Mouse (Mus musculus) intestine, embryonic 14.5 days (tissue): Measurements from ENCODE around the gene Myoz1. TPM values are rescaled to one million over a fixed set of nuclear protein-coding genes. Genes with fewer than 3 reads are reported as not detected.

ENCODE experiments used
- ATAC-seq: fragments of 200-750 bp; cut with Nextera tagmentation; replicated peaks from 2 replicates; pipeline ENCODE4 v1.8.0; 2017; ENCODE audit warnings: low read depth, moderate number of reproducible peaks, moderate TSS enrichment, moderate library complexity; ENCODE audit not compliant: low FRiP score, low TSS enrichment
- DNase-seq: peaks from one replicate; pipeline ENCODE4 v3.0.0-alpha.2; 2018; ENCODE audit warnings: low spot score
- H3K27ac ChIP-seq: fragments of 300-500 bp; sonication (generic); 2 replicates; pipeline ENCODE4 v1.5.1; 2014; ENCODE audit warnings: low read depth, mild to moderate bottlenecking, control low read depth
- H3K27me3 ChIP-seq: fragments of 300-500 bp; sonication (generic); replicated peaks from 2 replicates; pipeline ENCODE4 v1.6.1; 2014; ENCODE audit warnings: low read length, control low read depth; ENCODE audit not compliant: control insufficient read depth, insufficient read depth
- H3K36me3 ChIP-seq: fragments of 300-500 bp; sonication (generic); 2 replicates; pipeline ENCODE4 v1.6.1; 2014; ENCODE audit warnings: low read length, control low read depth; ENCODE audit not compliant: control insufficient read depth, insufficient read depth
- H3K4me1 ChIP-seq: fragments of 300-500 bp; sonication (generic); replicated peaks from 2 replicates; pipeline ENCODE4 v1.6.1; 2014; ENCODE audit warnings: low read length, control low read depth, mixed read lengths; ENCODE audit not compliant: control insufficient read depth, insufficient read depth
- H3K4me2 ChIP-seq: fragments of 300-500 bp; sonication (generic); 2 replicates; pipeline ENCODE4 v1.6.1; 2014; ENCODE audit warnings: low read length
- H3K4me3 ChIP-seq: fragments of 300-500 bp; sonication (generic); 2 replicates; pipeline ENCODE4 v1.5.1; 2014; ENCODE audit warnings: low read depth, low read length, control low read depth, mixed read lengths
- H3K9ac ChIP-seq: fragments of 300-500 bp; sonication (generic); 2 replicates; pipeline ENCODE4 v1.6.1; 2014; ENCODE audit warnings: mild to moderate bottlenecking, low read length
- H3K9me3 ChIP-seq: fragments of 300-500 bp; sonication (generic); 2 replicates; pipeline ENCODE4 v1.6.1; 2016; ENCODE audit warnings: low read length, control low read depth; ENCODE audit not compliant: control insufficient read depth
- WGBS: fragments of 180-500 bp; shearing (Covaris S2); extraction: QIAGEN DNeasy Blood & Tissue Kit; methylation state at CpG from one replicate; pipeline ENCODE4 v1.1.7; 2014; 5-methylcytosine and 5-hydroxymethylcytosine counted together
- polyA plus RNA-seq: library from polyadenylated mRNA; unstranded; fragments of >200 nt; fragmentation: Nextera tagmentation; extraction: Ambion mirVana; gene quantifications from 2 replicates; pipeline ENCODE4 v1.2.1, GENCODE M21; 2014

Myoz1 gene
- polyA plus RNA-seq, 1 experiment from 2014 or later = not detected

- Histone ChIP-seq H3K4me1 (peaks cover 14% of the 10 kb centered on the region; the same call in 1 of the 2 replicates), H3K36me3 (no peaks in the 10 kb centered on the region), H3K4me3 (no peak overlapping the region), H3K27ac (no peak overlapping the region), H3K4me2 (no peak overlapping the region), H3K9me3 (no peaks in the 10 kb centered on the region), H3K27me3 (no peaks in the 10 kb centered on the region), H3K9ac (no peak overlapping the region)
- 53% methylated on average over 2 of the region's 2 CpGs for WGBS
- DNase-seq (no peak), ATAC-seq (no peak)
Observed at GRCm38 (mm10) chr14:20663601-20664000, 7.3 kb upstream of the Myoz1 start.

- Histone ChIP-seq H3K27me3 (no peaks in the 10 kb centered on the region), H3K4me1 (peaks cover 14% of the 10 kb centered on the region; the same call in 1 of the 2 replicates), H3K9me3 (no peaks in the 10 kb centered on the region), H3K27ac (no peak overlapping the region), H3K9ac (no peak overlapping the region), H3K4me2 (no peak overlapping the region), H3K4me3 (no peak overlapping the region), H3K36me3 (no peaks in the 10 kb centered on the region)
- WGBS = 86% methylated on average over 3 of the region's 3 CpGs
- DNase-seq (no peak), ATAC-seq (no peak)
Observed at GRCm38 (mm10) chr14:20662740-20663139, 6.4 kb upstream of the Myoz1 start.

GRCm38 (mm10) chr14:20661661-20662331 lies 5.5 kb upstream of the Myoz1 start:
- H3K36me3 ChIP-seq = no peaks in the 10 kb centered on the region
- H3K4me3 ChIP-seq = peak overlapping the region; percentile 65
- ATAC-seq (peak; percentile 47), DNase-seq (no peak)
- H3K27me3 ChIP-seq = no peaks in the 10 kb centered on the region
- H3K27ac ChIP-seq = peak overlapping the region; percentile 88
- 9% methylated on average over 19 of the region's 19 CpGs for WGBS
- peaks cover 14% of the 10 kb centered on the region; the same call in 1 of the 2 replicates for H3K4me1 ChIP-seq
- peak overlapping the region; percentile 86 for H3K4me2 ChIP-seq
- H3K9ac ChIP-seq = peak overlapping the region; percentile 67
- no peaks in the 10 kb centered on the region for H3K9me3 ChIP-seq

- Histone ChIP-seq H3K4me2 (peak overlapping the region; percentile 86), H3K4me1 (peaks cover 14% of the 10 kb centered on the region; the same call in 1 of the 2 replicates), H3K9me3 (no peaks in the 10 kb centered on the region), H3K9ac (peak overlapping the region; percentile 67), H3K36me3 (no peaks in the 10 kb centered on the region), H3K4me3 (peak overlapping the region; percentile 65), H3K27ac (peak overlapping the region; percentile 88), H3K27me3 (no peaks in the 10 kb centered on the region)
- peak; percentile 94 for DNase-seq
- ATAC-seq = peak; percentile 88
- WGBS = 2% methylated on average over 52 of the region's 52 CpGs
Observed at GRCm38 (mm10) chr14:20660827-20661660, 4.7 kb upstream of the Myoz1 start.

- 97% methylated on average over 7 of the region's 7 CpGs for WGBS
- H3K9me3 ChIP-seq = no peaks in the 10 kb centered on the region
- ATAC-seq = no peak
- no peaks in the 10 kb centered on the region for H3K27me3 ChIP-seq
- H3K27ac ChIP-seq = no peak overlapping the region
- H3K4me3 ChIP-seq = no peak overlapping the region
- no peak for DNase-seq
- no peaks in the 10 kb centered on the region for H3K36me3 ChIP-seq
- peaks cover 14% of the 10 kb centered on the region; the same call in 1 of the 2 replicates for H3K4me1 ChIP-seq
- no peak overlapping the region for H3K9ac ChIP-seq
- no peak overlapping the region for H3K4me2 ChIP-seq
Observed at GRCm38 (mm10) chr14:20659687-20660086, 3.3 kb upstream of the Myoz1 start.

GRCm38 (mm10) chr14:20658902-20659301 lies 2.6 kb upstream of the Myoz1 start:
- no peak overlapping the region for H3K4me3 ChIP-seq
- H3K4me2 ChIP-seq = no peak overlapping the region
- no peak overlapping the region for H3K9ac ChIP-seq
- WGBS = 89% methylated on average over 6 of the region's 6 CpGs
- no peak for DNase-seq
- H3K27me3 ChIP-seq = no peaks in the 10 kb centered on the region
- H3K27ac ChIP-seq = no peak overlapping the region
- H3K4me1 ChIP-seq = peaks cover 14% of the 10 kb centered on the region; the same call in 1 of the 2 replicates
- no peak for ATAC-seq
- no peaks in the 10 kb centered on the region for H3K36me3 ChIP-seq
- H3K9me3 ChIP-seq = no peaks in the 10 kb centered on the region

- Histone ChIP-seq H3K9me3 (no peaks in the 10 kb centered on the region), H3K4me2 (no peak overlapping the region), H3K27me3 (no peaks in the 10 kb centered on the region), H3K4me1 (peaks cover 14% of the 10 kb centered on the region; the same call in 1 of the 2 replicates), H3K36me3 (no peaks in the 10 kb centered on the region), H3K9ac (no peak overlapping the region), H3K27ac (no peak overlapping the region), H3K4me3 (no peak overlapping the region)
- ATAC-seq (no peak), DNase-seq (no peak)
Observed at GRCm38 (mm10) chr14:20658326-20658725, 2.0 kb upstream of the Myoz1 start.

- H3K36me3 ChIP-seq = no peaks in the 10 kb centered on the region
- WGBS = 79% methylated on average over 9 of the region's 9 CpGs
- H3K4me2 ChIP-seq = no peak overlapping the region
- H3K4me3 ChIP-seq = no peak overlapping the region
- H3K9me3 ChIP-seq = no peaks in the 10 kb centered on the region
- no peak for ATAC-seq
- no peak for DNase-seq
- H3K27ac ChIP-seq = no peak overlapping the region
- 0 out of 2 replicates have a peak, but pooled peaks cover 3% of the 10 kb centered on the region for H3K4me1 ChIP-seq
- no peak overlapping the region for H3K9ac ChIP-seq
- H3K27me3 ChIP-seq = no peaks in the 10 kb centered on the region
Observed at GRCm38 (mm10) chr14:20655731-20656130, 609 bp downstream of the Myoz1 start.
